Mouse (Mus musculus) limb, embryonic 14.5 days (tissue): ENCODE data around the gene Fam168a. TPM values are rescaled to one million over a fixed set of nuclear protein-coding genes. Genes with fewer than 3 reads are reported as not detected.

Experiments
- ATAC-seq: fragments of 200-750 bp; cut with Nextera tagmentation; 2 replicates; pipeline ENCODE4 v1.8.0; 2017; ENCODE audit warnings: low read depth, moderate number of reproducible peaks, moderate TSS enrichment; ENCODE audit not compliant: low FRiP score
- DNase-seq: peaks from one replicate; pipeline ENCODE4 v3.0.0-alpha.2; 2015; ENCODE audit warnings: low spot score
- H3K27ac ChIP-seq: fragments of 300-500 bp; sonication (generic); replicated peaks from 2 replicates; pipeline ENCODE4 v1.5.1; 2014; ENCODE audit warnings: low read depth, mild to moderate bottlenecking, low read length, moderate library complexity, mixed read lengths
- H3K27me3 ChIP-seq: fragments of 300-500 bp; sonication (generic); 2 replicates; pipeline ENCODE4 v1.6.1; 2014; ENCODE audit warnings: low read length, mixed read lengths; ENCODE audit not compliant: control insufficient read depth, insufficient read depth
- H3K36me3 ChIP-seq: fragments of 300-500 bp; sonication (generic); 2 replicates; pipeline ENCODE4 v1.6.1; 2014; ENCODE audit warnings: mild to moderate bottlenecking, low read length, moderate library complexity, mixed read lengths; ENCODE audit not compliant: control insufficient read depth, insufficient read depth
- H3K4me1 ChIP-seq: fragments of 300-500 bp; sonication (generic); 2 replicates; pipeline ENCODE4 v1.6.1; 2014; ENCODE audit warnings: antibody characterized with exemption, low read length, mixed read lengths; ENCODE audit not compliant: control insufficient read depth, insufficient read depth
- H3K4me2 ChIP-seq: fragments of 300-500 bp; sonication (generic); replicated peaks from 2 replicates; pipeline ENCODE4 v1.6.1; 2014; ENCODE audit warnings: low read depth, mild to moderate bottlenecking, low read length, moderate library complexity; ENCODE audit not compliant: severe bottlenecking
- H3K4me3 ChIP-seq: fragments of 300-500 bp; sonication (generic); replicated peaks from 2 replicates; pipeline ENCODE4 v1.5.1; 2014; ENCODE audit warnings: low read length
- H3K9ac ChIP-seq: fragments of 300-500 bp; sonication (generic); 2 replicates; pipeline ENCODE4 v1.6.1; 2014; ENCODE audit warnings: mild to moderate bottlenecking, low read depth, low read length, moderate library complexity; ENCODE audit not compliant: severe bottlenecking
- H3K9me3 ChIP-seq: fragments of 300-500 bp; sonication (generic); 2 replicates; pipeline ENCODE4 v1.6.1; 2016; ENCODE audit warnings: low read length; ENCODE audit not compliant: control insufficient read depth
- POLR2A ChIP-seq: fragments of 200-500 bp; IDR thresholded peaks from 2 replicates; pipeline ENCODE4 v1.8.0; 2012; ENCODE audit warnings: inconsistent platforms, mild to moderate bottlenecking, moderate library complexity, borderline replicate concordance; ENCODE audit not compliant: insufficient read depth, insufficient read length; ENCODE audit errors: extremely low read depth
- WGBS: fragments of 180-500 bp; shearing (Covaris S2); extraction: QIAGEN DNeasy Blood & Tissue Kit; methylation state at CpG from one replicate; pipeline ENCODE4 v1.1.7; 2014; 5-methylcytosine and 5-hydroxymethylcytosine counted together
- polyA plus RNA-seq, 2 experiments: library from polyadenylated mRNA; depleted of rRNA in 1 of 2; stranded (reverse) in 1 of 2; unstranded in 1 of 2; fragments of >200 nt; fragmentation: Nextera tagmentation in 1 of 2; extraction: Ambion mirVana in 1 of 2; gene quantifications; 2 replicates each; pipeline versions ENCODE4 v1.2.1 to v1.2.3; 2012 to 2014

Gene Fam168a
- polyA plus RNA-seq, 2 experiments, result 49.9 to 56.5 TPM

- Histone ChIP-seq H3K9me3 (no peaks in the 10 kb centered on the region), H3K4me1 (no peaks in the 10 kb centered on the region), H3K9ac (no peak overlapping the region), H3K4me2 (no peak overlapping the region), H3K4me3 (no peak overlapping the region), H3K27me3 (no peaks in the 10 kb centered on the region), H3K27ac (no peak overlapping the region), H3K36me3 (peaks cover 42% of the 10 kb centered on the region)
- no peak for ATAC-seq
- no peak for TF ChIP-seq POLR2A
- 77% methylated on average over 8 of the region's 8 CpGs for WGBS
- DNase-seq, result no peak
Measured at GRCm38 (mm10) chr7:100869877-100870629, 163.6 kb downstream of the Fam168a start.

- 90% methylated on average over 4 of the region's 4 CpGs for WGBS
- Histone ChIP-seq H3K9me3 (no peaks in the 10 kb centered on the region), H3K4me2 (no peak overlapping the region), H3K36me3 (peaks cover 54% of the 10 kb centered on the region), H3K27ac (no peak overlapping the region), H3K4me1 (no peaks in the 10 kb centered on the region), H3K9ac (no peak overlapping the region), H3K4me3 (no peak overlapping the region), H3K27me3 (no peaks in the 10 kb centered on the region)
- ATAC-seq (no peak), DNase-seq (no peak)
- TF ChIP-seq POLR2A, result no peak
Measured at GRCm38 (mm10) chr7:100871355-100871754, 164.9 kb downstream of the Fam168a start.

GRCm38 (mm10) chr7:100871892-100872291 lies 165.5 kb downstream of the Fam168a start:
- Histone ChIP-seq H3K4me1 (no peaks in the 10 kb centered on the region), H3K9ac (no peak overlapping the region), H3K4me3 (no peak overlapping the region), H3K4me2 (no peak overlapping the region), H3K36me3 (peaks cover 59% of the 10 kb centered on the region), H3K27ac (no peak overlapping the region), H3K9me3 (no peaks in the 10 kb centered on the region), H3K27me3 (no peaks in the 10 kb centered on the region)
- DNase-seq (no peak), ATAC-seq (no peak)
- TF ChIP-seq POLR2A, result no peak
- 82% methylated on average over 5 of the region's 5 CpGs for WGBS

GRCm38 (mm10) chr7:100873197-100873596 lies 166.8 kb downstream of the Fam168a start:
- Histone ChIP-seq H3K4me2 (no peak overlapping the region), H3K27me3 (no peaks in the 10 kb centered on the region), H3K4me3 (no peak overlapping the region), H3K4me1 (no peaks in the 10 kb centered on the region), H3K36me3 (peaks cover 72% of the 10 kb centered on the region), H3K27ac (no peak overlapping the region), H3K9ac (no peak overlapping the region), H3K9me3 (no peaks in the 10 kb centered on the region)
- DNase-seq (no peak), ATAC-seq (no peak)
- no peak for TF ChIP-seq POLR2A
- WGBS, result 94% methylated on average over 12 of the region's 13 CpGs

- Histone ChIP-seq H3K4me3 (no peak overlapping the region), H3K27me3 (no peaks in the 10 kb centered on the region), H3K4me2 (no peak overlapping the region), H3K4me1 (no peaks in the 10 kb centered on the region), H3K9ac (no peak overlapping the region), H3K36me3 (peaks cover 97% of the 10 kb centered on the region), H3K9me3 (no peaks in the 10 kb centered on the region), H3K27ac (no peak overlapping the region)
- DNase-seq, result no peak
- 41% methylated on average over 1 of the region's 1 CpGs for WGBS
- TF ChIP-seq POLR2A, result no peak
- no peak for ATAC-seq
Measured at GRCm38 (mm10) chr7:100875822-100876221, 169.4 kb downstream of the Fam168a start.
